Mouse (Mus musculus) E14TG2a.4 (cell line): Measurements from ENCODE around the gene Ccl4.

Experiments
- H3K27me3 ChIP-seq: 2 replicates; pipeline ENCODE4 v1.6.1; 2014; ENCODE audit warnings: low read length, control low read depth; ENCODE audit not compliant: insufficient read depth
- H3K36me3 ChIP-seq: 2 replicates; pipeline ENCODE4 v1.6.1; 2014; ENCODE audit warnings: low read length, control low read depth; ENCODE audit not compliant: insufficient read depth
- H3K4me1 ChIP-seq: replicated peaks from 2 replicates; pipeline ENCODE4 v1.6.1; 2014; ENCODE audit warnings: low read depth, low read length, control low read depth
- H3K4me3 ChIP-seq: replicated peaks from 2 replicates; pipeline ENCODE4 v1.5.1; 2014; ENCODE audit warnings: mild to moderate bottlenecking, low read length
- H3K9me3 ChIP-seq: 2 replicates; pipeline ENCODE4 v1.6.1; 2014; ENCODE audit warnings: low read length, control low read depth
- CTCF ChIP-seq: conservative IDR thresholded peaks from 2 replicates; pipeline ENCODE4 v1.5.1; 2014; ENCODE audit warnings: low read length
- NANOG ChIP-seq: IDR thresholded peaks from 2 replicates; pipeline ENCODE4 v1.6.1; 2014; ENCODE audit warnings: borderline replicate concordance, low read length, mixed read lengths
- POU5F1 ChIP-seq: IDR thresholded peaks from 2 replicates; pipeline ENCODE4 v1.6.1; 2014; ENCODE audit warnings: low read length, borderline replicate concordance

The Ccl4 gene

GRCm38 (mm10) chr11:83634425-83634824 lies 28.0 kb upstream of the Ccl4 start:
- no peaks in the 10 kb centered on the region for H3K27me3 ChIP-seq
- no peak overlapping the region for H3K4me3 ChIP-seq
- no peaks in the 10 kb centered on the region for H3K36me3 ChIP-seq
- H3K9me3 ChIP-seq = no peaks in the 10 kb centered on the region
- H3K4me1 ChIP-seq = no peaks in the 10 kb centered on the region
- TF ChIP-seq CTCF (no peak), POU5F1 (no peak), NANOG (no peak)

- no peaks in the 10 kb centered on the region for H3K27me3 ChIP-seq
- TF ChIP-seq POU5F1 = no peak
- no peak for TF ChIP-seq NANOG
- no peaks in the 10 kb centered on the region for H3K4me1 ChIP-seq
- no peaks in the 10 kb centered on the region for H3K9me3 ChIP-seq
- H3K4me3 ChIP-seq = no peak overlapping the region
- no peaks in the 10 kb centered on the region for H3K36me3 ChIP-seq
These were observed 27.5 kb upstream of the Ccl4 start for GRCm38 (mm10) chr11:83634898-83635297.

GRCm38 (mm10) chr11:83636742-83637235 lies 25.6 kb upstream of the Ccl4 start:
- no peaks in the 10 kb centered on the region for H3K9me3 ChIP-seq
- H3K27me3 ChIP-seq = no peaks in the 10 kb centered on the region
- TF ChIP-seq NANOG (no peak), CTCF (no peak), POU5F1 (no peak)

GRCm38 (mm10) chr11:83638934-83639333 lies 23.4 kb upstream of the Ccl4 start:
- no peak overlapping the region for H3K4me3 ChIP-seq
- TF ChIP-seq NANOG (no peak), POU5F1 (no peak), CTCF (no peak)
- H3K36me3 ChIP-seq = no peaks in the 10 kb centered on the region
- no peaks in the 10 kb centered on the region for H3K4me1 ChIP-seq
- H3K9me3 ChIP-seq = no peaks in the 10 kb centered on the region
- H3K27me3 ChIP-seq = no peaks in the 10 kb centered on the region

More at GRCm38 (mm10) chr11:83636742-83637235, 25.6 kb upstream of the Ccl4 start:
- Histone ChIP-seq H3K36me3 (no peaks in the 10 kb centered on the region), H3K4me1 (no peaks in the 10 kb centered on the region), H3K4me3 (no peak overlapping the region)

GRCm38 (mm10) chr11:83639533-83639932 lies 22.9 kb upstream of the Ccl4 start:
- Histone ChIP-seq H3K36me3 (no peaks in the 10 kb centered on the region), H3K27me3 (no peaks in the 10 kb centered on the region), H3K9me3 (no peaks in the 10 kb centered on the region), H3K4me1 (no peaks in the 10 kb centered on the region), H3K4me3 (no peak overlapping the region)
- no peak for TF ChIP-seq POU5F1
- TF ChIP-seq CTCF = no peak
- TF ChIP-seq NANOG = no peak

- Histone ChIP-seq H3K4me3 (no peak overlapping the region), H3K4me1 (no peaks in the 10 kb centered on the region), H3K36me3 (no peaks in the 10 kb centered on the region), H3K9me3 (no peaks in the 10 kb centered on the region), H3K27me3 (no peaks in the 10 kb centered on the region)
- TF ChIP-seq NANOG = no peak
- no peak for TF ChIP-seq CTCF
- TF ChIP-seq POU5F1 = no peak
These were observed 22.2 kb upstream of the Ccl4 start for GRCm38 (mm10) chr11:83640141-83640540.

- Histone ChIP-seq H3K4me1 (no peaks in the 10 kb centered on the region), H3K36me3 (no peaks in the 10 kb centered on the region), H3K9me3 (no peaks in the 10 kb centered on the region), H3K4me3 (no peak overlapping the region), H3K27me3 (no peaks in the 10 kb centered on the region)
- TF ChIP-seq CTCF (no peak), NANOG (no peak), POU5F1 (no peak)
These were observed 21.2 kb upstream of the Ccl4 start for GRCm38 (mm10) chr11:83641216-83641615.

GRCm38 (mm10) chr11:83645521-83645920 lies 16.9 kb upstream of the Ccl4 start, which contains the start of gene Rpl9-ps1:
Gene Rpl9-ps1, minus strand, starts transcription at chr11:83645621.
- Histone ChIP-seq H3K4me3 (no peak within 1 kb of the TSS), H3K27me3 (no peaks in the 10 kb centered on the region), H3K4me1 (no peaks in the 10 kb centered on the region), H3K9me3 (no peaks in the 10 kb centered on the region), H3K36me3 (no peaks in the 10 kb centered on the region)
- TF ChIP-seq CTCF (no peak), POU5F1 (no peak), NANOG (no peak)

GRCm38 (mm10) chr11:83646356-83647149 lies 15.8 kb upstream of the Ccl4 start:
- Histone ChIP-seq H3K4me1 (no peaks in the 10 kb centered on the region), H3K27me3 (no peaks in the 10 kb centered on the region), H3K9me3 (no peaks in the 10 kb centered on the region), H3K36me3 (no peaks in the 10 kb centered on the region), H3K4me3 (no peak overlapping the region)
- no peak for TF ChIP-seq CTCF
- TF ChIP-seq POU5F1 = no peak
- TF ChIP-seq NANOG = no peak
